Comparison of ENCODE assay signal across 7 mouse cellular contexts in the genomic region with DNA sequence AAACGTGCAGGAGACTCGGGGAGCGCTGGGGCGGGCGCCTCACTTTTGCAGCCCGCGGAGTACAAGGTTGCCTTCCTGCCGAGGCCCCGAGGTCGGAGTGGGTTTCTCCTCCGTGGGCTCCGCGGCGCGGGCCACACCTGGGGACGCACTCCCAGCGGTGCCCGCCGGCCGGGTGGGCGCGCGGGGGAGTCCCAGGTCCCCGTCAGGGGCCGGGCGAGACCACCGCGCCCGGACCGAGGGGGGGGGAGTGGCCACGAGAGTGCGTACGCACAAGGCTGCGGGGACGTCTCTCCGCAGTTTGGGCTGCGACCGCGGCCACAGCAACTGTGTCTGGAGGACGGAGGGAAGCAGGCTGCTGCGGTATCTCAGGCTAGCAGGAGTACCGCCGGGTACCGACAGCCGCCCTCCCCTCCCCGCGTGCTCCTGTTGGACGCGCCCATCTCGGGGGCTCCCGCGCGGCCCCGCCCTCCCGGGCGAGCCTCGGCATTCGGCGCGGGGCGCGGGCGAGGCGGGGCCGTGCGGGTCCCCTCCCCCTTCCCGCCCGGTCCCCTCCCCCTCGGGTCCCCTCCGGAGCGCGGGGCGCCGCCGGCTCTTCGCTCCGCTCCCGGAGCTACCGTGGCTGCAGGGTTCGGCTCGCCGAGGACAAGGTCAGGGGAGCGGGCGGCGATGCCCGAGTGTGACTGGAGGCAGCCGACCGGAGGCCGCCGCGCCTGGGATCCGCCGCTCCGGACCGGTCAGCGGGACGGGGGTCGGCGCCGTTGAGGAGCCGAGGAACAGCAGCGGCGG. TPM values are rescaled to one million over a fixed set of nuclear protein-coding genes. Genes with fewer than 3 reads are reported as not detected.
A peak's percentile ranks its signal among the peaks of the same experiment; 100 is the strongest.
DNase-seq lines count a peak whose midpoint lies in the region; ATAC-seq and TF ChIP-seq lines count a peak whose summit lies in the region.

A gene (plus strand): TSS at position 559 of the 786 bp plus-strand sequence.

- H3K4me2 ChIP-seq in intestine, postnatal 0 days (replicated peaks; ENCODE audit: low read depth), result peak within 1 kb of the TSS; percentile 98
- H3K4me2 ChIP-seq in limb, embryonic 11.5 days (ENCODE audit: low read depth, severe bottlenecking), result peak within 1 kb of the TSS; percentile 98
- peak within 1 kb of the TSS; percentile 95 for H3K4me2 ChIP-seq in midbrain, embryonic 13.5 days (replicated peaks)

- WGBS in intestine, postnatal 0 days, result under 1% methylated on average over 68 of the region's 103 CpGs
- WGBS in limb, embryonic 11.5 days, result under 1% methylated on average over 75 of the region's 103 CpGs
- WGBS in midbrain, embryonic 13.5 days, result under 1% methylated on average over 67 of the region's 103 CpGs
- 1% methylated on average over 91 of the region's 103 CpGs for WGBS in small intestine, adult 2 months

- TF ChIP-seq POLR2A in small intestine, adult 2 months (IDR thresholded peaks at IDR 0.05; ENCODE audit: low read depth, low read length), result peak; percentile 87; the same call in 1 of the 2 replicates

- peak within 1 kb of the TSS; percentile 95 for H3K27ac ChIP-seq in intestine, postnatal 0 days (ENCODE audit: low read depth, low read length)
- H3K27ac ChIP-seq in limb, embryonic 11.5 days (replicated peaks; ENCODE audit: low read depth, low read length), result peak within 1 kb of the TSS; percentile 96
- H3K27ac ChIP-seq in midbrain, embryonic 13.5 days, result peak within 1 kb of the TSS; percentile 98
- peak within 1 kb of the TSS; percentile 80 for H3K27ac ChIP-seq in small intestine, adult 2 months (ENCODE audit: insufficient read depth, low read depth, low read length)

- TF ChIP-seq CTCF in intestine, postnatal 0 days (IDR thresholded peaks at IDR 0.05; ENCODE audit: low read depth), result no peak
- TF ChIP-seq CTCF in small intestine, adult 2 months (IDR thresholded peaks at IDR 0.05; ENCODE audit: extremely low read depth, insufficient read length, insufficient replicate concordance, low read depth, low read length), result no peak

- peak; percentile 92 for DNase-seq in adrenal gland, postnatal 10 days
- DNase-seq in embryo, embryonic 9.5 days (ENCODE audit: extremely low spot score), result peak; percentile 90
- peak; percentile 80 to 87 for DNase-seq in gastrocnemius, postnatal 4 days (ENCODE audit: low spot score in 2 of 2)
- peak; percentile 89 for DNase-seq in limb, embryonic 11.5 days (ENCODE audit: low spot score)

- H3K9me3 ChIP-seq in intestine, postnatal 0 days (ENCODE audit: control insufficient read depth), result no peaks in the 10 kb centered on the region
- no peaks in the 10 kb centered on the region for H3K9me3 ChIP-seq in limb, embryonic 11.5 days (ENCODE audit: control insufficient read depth, low read length)
- H3K9me3 ChIP-seq in midbrain, embryonic 13.5 days, result no peaks in the 10 kb centered on the region

- no peaks in the 10 kb centered on the region for H3K27me3 ChIP-seq in intestine, postnatal 0 days (replicated peaks; ENCODE audit: control insufficient read depth, insufficient read depth, low read length)
- no peaks in the 10 kb centered on the region for H3K27me3 ChIP-seq in limb, embryonic 11.5 days (ENCODE audit: control insufficient read depth, insufficient read depth, low read length)
- no peaks in the 10 kb centered on the region for H3K27me3 ChIP-seq in midbrain, embryonic 13.5 days
- no peaks in the 10 kb centered on the region for H3K27me3 ChIP-seq in small intestine, adult 2 months (ENCODE audit: control insufficient read depth, insufficient read depth, low read length)

- peak; percentile 88 for ATAC-seq in intestine, postnatal 0 days
- peak; percentile 90 for ATAC-seq in limb, embryonic 11.5 days (ENCODE audit: insufficient number of reproducible peaks, low FRiP score, low TSS enrichment, low read depth)
- ATAC-seq in midbrain, embryonic 13.5 days, result peak; percentile 92

- peak within 1 kb of the TSS; percentile 94 for H3K4me3 ChIP-seq in intestine, postnatal 0 days (ENCODE audit: low read depth, low read length)
- peak within 1 kb of the TSS; percentile 92 for H3K4me3 ChIP-seq in limb, embryonic 11.5 days (ENCODE audit: low read depth, low read length)
- peak within 1 kb of the TSS; percentile 83 for H3K4me3 ChIP-seq in midbrain, embryonic 13.5 days (replicated peaks)
- peak within 1 kb of the TSS; percentile 80 for H3K4me3 ChIP-seq in small intestine, adult 2 months (ENCODE audit: low read depth, low read length)

- peak within 1 kb of the TSS; percentile 89 for H3K9ac ChIP-seq in intestine, postnatal 0 days (ENCODE audit: low read depth, low read length)
- H3K9ac ChIP-seq in limb, embryonic 11.5 days (ENCODE audit: low read length), result peak within 1 kb of the TSS; percentile 97
- peak within 1 kb of the TSS; percentile 95 for H3K9ac ChIP-seq in midbrain, embryonic 13.5 days (replicated peaks)

- H3K36me3 ChIP-seq in intestine, postnatal 0 days (ENCODE audit: control insufficient read depth, insufficient read depth), result no peaks in the 10 kb centered on the region
- H3K36me3 ChIP-seq in limb, embryonic 11.5 days (ENCODE audit: control insufficient read depth, insufficient read depth, low read length), result no peaks in the 10 kb centered on the region
- H3K36me3 ChIP-seq in midbrain, embryonic 13.5 days, result no peaks in the 10 kb centered on the region
- no peaks in the 10 kb centered on the region for H3K36me3 ChIP-seq in small intestine, adult 2 months (ENCODE audit: control insufficient read depth, insufficient read depth, low read length)

- 0 out of 2 replicates have a peak, but pooled peaks cover 3% of the 10 kb centered on the region for H3K4me1 ChIP-seq in intestine, postnatal 0 days (replicated peaks; ENCODE audit: control insufficient read depth, insufficient read depth, low read length)
- H3K4me1 ChIP-seq in limb, embryonic 11.5 days (ENCODE audit: control insufficient read depth, insufficient read depth, low read length), result peaks cover 7% of the 10 kb centered on the region; the same call in 1 of the 2 replicates
- peaks cover 39% of the 10 kb centered on the region for H3K4me1 ChIP-seq in midbrain, embryonic 13.5 days (replicated peaks)
- H3K4me1 ChIP-seq in small intestine, adult 2 months (ENCODE audit: control insufficient read depth, insufficient read depth, insufficient read length, low read length), result no peaks in the 10 kb centered on the region

RNA-seq across cellular contexts. Expression of the gene that starts here (rescaled TPM):
- total RNA-seq in adrenal gland, postnatal 10 days (2021), result 10 to 100 TPM; 25.3 to 33.2 TPM
- total RNA-seq in gastrocnemius, postnatal 4 days (2021), result 10 to 100 TPM; 24.4 to 26.6 TPM
- polyA plus RNA-seq in intestine, postnatal 0 days (2015; fragmentation: Nextera tagmentation; extraction: Ambion mirVana), result 2.5 and 2.6 TPM in 2 replicates
- polyA plus RNA-seq in limb, embryonic 11.5 days (2014; fragmentation: Nextera tagmentation; extraction: Ambion mirVana), result 5.2 and 6.0 TPM in 2 replicates
- 10.0 and 10.2 TPM in 2 replicates for polyA plus RNA-seq in midbrain, embryonic 13.5 days (2015; fragmentation: Nextera tagmentation; extraction: Ambion mirVana)
- 3.8 and 9.0 TPM in 2 replicates for polyA plus RNA-seq in small intestine, adult 2 months (2012; rRNA removed)

Comparison
In these comparisons a context has a peak if more than half of its experiments do, and no peak if none do; other contexts are left out.
1. Peak in every context shown above with its lines: DNase-seq, ATAC-seq, H3K4me3 ChIP-seq and H3K27ac ChIP-seq.